Mouse (Mus musculus): ENCODE results near the gene Gm49486. TPM values are rescaled to one million over a fixed set of nuclear protein-coding genes. Genes with fewer than 3 reads are reported as not detected.
A peak's percentile ranks its signal among the peaks of the same experiment; 100 is the strongest.

The Gm49486 gene
- polyA plus RNA-seq, 1 experiment from 2014 or later = 0.61 TPM

DNA sequence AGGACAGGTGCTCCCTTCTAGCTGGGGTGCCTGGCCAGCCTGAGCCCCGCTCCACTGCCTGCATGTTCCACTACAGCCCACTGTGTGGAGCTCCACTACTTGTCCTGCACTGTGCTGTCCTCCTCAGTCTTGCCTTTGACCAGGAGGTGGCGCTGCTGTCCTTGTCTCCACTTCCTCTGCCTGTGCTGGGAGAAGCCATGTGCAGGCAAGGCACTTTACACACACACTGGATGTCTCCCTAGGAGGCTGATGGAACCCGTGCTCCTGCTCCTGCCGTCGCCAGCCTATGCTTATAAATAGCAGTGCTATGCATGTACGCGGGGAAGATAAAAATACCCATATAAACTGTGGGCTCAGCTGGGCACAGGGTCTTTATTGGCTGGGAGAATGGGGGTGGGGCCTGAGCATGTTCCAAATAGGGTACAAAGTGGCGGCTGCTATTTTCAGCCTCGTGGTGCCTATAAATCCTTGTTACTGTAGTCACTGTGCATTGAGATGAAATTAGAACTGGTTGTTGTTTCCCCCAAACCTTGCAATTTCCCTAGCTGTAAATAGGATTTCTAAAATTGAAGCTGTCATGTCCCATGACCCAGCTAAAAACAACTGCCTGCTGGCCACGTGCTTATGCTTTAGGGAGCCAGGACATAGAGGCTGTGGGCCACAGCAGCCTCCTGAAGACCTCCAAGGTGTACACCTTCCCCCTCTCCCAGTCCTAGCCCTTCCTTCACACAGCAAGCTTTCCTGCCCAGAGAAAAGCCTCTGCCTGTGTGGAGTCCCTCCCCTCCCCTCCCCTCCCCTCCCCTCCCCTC is 14.2 kb downstream of the Gm49486 start:
- Histone ChIP-seq H3K27me3 (ENCODE audit: control insufficient read depth, insufficient read depth, low read length) (no peaks in the 10 kb centered on the region), H3K4me1 (ENCODE audit: control insufficient read depth, insufficient read depth, low read length) (peaks cover 2% of the 10 kb centered on the region; the same call in 1 of the 2 replicates), H3K9ac (ENCODE audit: low read depth, low read length) (no peak overlapping the region), H3K36me3 (ENCODE audit: control insufficient read depth, insufficient read depth, low read length) (peaks cover 69% of the 10 kb centered on the region), H3K27ac (ENCODE audit: low read depth, low read length) (no peak overlapping the region), H3K4me2 (replicated peaks; ENCODE audit: low read depth, low read length) (no peak overlapping the region), H3K4me3 (ENCODE audit: low read length) (no peak overlapping the region), H3K9me3 (ENCODE audit: control insufficient read depth, low read length) (no peaks in the 10 kb centered on the region)
- ATAC-seq (ENCODE audit: low FRiP score, low TSS enrichment) = peak; percentile 95
- 21% methylated on average over 10 of the region's 10 CpGs for WGBS

DNA sequence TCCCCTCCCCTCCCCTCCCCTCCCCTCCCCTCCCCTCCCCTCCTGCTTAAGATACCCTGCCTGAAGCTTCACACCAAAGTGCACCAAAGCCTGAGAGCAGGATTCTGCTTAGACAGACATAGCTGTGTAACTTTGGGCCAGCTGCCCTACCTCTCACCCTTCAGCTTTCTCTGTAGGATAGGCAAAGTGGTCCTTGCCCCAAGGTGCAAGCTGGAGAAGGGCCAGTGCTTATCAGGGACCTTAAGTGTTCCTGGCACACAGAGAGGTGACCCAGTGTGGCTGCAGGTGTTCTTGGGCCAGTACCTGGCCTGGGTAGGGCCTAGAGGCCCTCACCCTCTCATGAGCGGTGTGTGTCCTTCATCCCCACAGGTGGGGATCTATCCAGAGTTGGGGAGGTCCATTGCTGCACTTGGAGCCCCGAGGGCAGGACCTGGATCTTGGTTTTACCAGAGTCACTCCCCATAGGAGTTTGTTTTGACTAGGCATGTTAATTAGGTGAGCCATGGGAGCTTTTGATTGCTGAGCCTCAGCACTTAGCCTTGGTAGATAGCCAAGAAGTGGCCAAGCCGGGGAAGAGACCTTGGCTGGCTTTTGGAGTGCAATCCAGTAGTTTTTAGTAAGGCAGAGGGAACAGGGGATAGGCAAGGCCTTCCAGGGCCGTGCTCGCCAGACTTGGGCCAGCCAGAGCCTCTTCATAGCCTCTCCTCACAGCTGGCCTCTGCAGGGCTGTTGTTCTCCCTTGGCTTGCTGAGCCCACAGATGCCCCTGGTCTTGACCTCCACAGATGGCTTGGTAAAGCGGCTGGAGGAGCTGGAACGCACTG is 15.1 kb downstream of the Gm49486 start:
- 73% methylated on average over 7 of the region's 7 CpGs for WGBS
- Histone ChIP-seq H3K27ac (ENCODE audit: low read depth, low read length) (no peak overlapping the region), H3K9me3 (ENCODE audit: control insufficient read depth, low read length) (no peaks in the 10 kb centered on the region), H3K9ac (ENCODE audit: low read depth, low read length) (no peak overlapping the region), H3K4me3 (ENCODE audit: low read length) (no peak overlapping the region), H3K27me3 (ENCODE audit: control insufficient read depth, insufficient read depth, low read length) (no peaks in the 10 kb centered on the region), H3K4me1 (ENCODE audit: control insufficient read depth, insufficient read depth, low read length) (peaks cover 2% of the 10 kb centered on the region; the same call in 1 of the 2 replicates), H3K36me3 (ENCODE audit: control insufficient read depth, insufficient read depth, low read length) (peaks cover 68% of the 10 kb centered on the region), H3K4me2 (replicated peaks; ENCODE audit: low read depth, low read length) (no peak overlapping the region)
- ATAC-seq (ENCODE audit: low FRiP score, low TSS enrichment) = no peak

DNA sequence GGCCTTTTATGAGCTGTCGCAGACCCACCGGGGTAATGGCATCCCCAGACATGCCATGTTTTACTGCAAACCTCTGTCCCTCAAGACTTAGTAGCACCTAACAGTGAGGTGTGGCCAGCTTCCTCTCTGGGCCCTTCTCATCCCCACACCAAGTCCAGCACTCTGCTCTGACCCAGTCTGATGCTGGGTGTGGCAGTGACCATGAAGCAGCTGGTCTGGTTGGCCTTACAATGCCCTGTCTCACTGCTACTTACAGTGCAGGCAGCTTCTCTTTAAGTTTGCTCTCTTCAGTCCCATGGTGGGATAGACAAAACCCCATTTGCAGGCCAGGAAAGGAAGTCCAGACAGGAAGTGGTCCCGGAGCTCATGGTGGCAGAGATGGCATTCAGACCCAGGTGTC is 16.1 kb downstream of the Gm49486 start:
- Histone ChIP-seq H3K4me1 (ENCODE audit: control insufficient read depth, insufficient read depth, low read length) (peaks cover 2% of the 10 kb centered on the region; the same call in 1 of the 2 replicates), H3K9me3 (ENCODE audit: control insufficient read depth, low read length) (no peaks in the 10 kb centered on the region), H3K4me2 (replicated peaks; ENCODE audit: low read depth, low read length) (no peak overlapping the region), H3K36me3 (ENCODE audit: control insufficient read depth, insufficient read depth, low read length) (peaks cover 59% of the 10 kb centered on the region), H3K27me3 (ENCODE audit: control insufficient read depth, insufficient read depth, low read length) (no peaks in the 10 kb centered on the region), H3K9ac (ENCODE audit: low read depth, low read length) (no peak overlapping the region), H3K4me3 (ENCODE audit: low read length) (no peak overlapping the region), H3K27ac (ENCODE audit: low read depth, low read length) (no peak overlapping the region)
- no peak for ATAC-seq (ENCODE audit: low FRiP score, low TSS enrichment)
- 90% methylated on average over 3 of the region's 3 CpGs for WGBS

DNA sequence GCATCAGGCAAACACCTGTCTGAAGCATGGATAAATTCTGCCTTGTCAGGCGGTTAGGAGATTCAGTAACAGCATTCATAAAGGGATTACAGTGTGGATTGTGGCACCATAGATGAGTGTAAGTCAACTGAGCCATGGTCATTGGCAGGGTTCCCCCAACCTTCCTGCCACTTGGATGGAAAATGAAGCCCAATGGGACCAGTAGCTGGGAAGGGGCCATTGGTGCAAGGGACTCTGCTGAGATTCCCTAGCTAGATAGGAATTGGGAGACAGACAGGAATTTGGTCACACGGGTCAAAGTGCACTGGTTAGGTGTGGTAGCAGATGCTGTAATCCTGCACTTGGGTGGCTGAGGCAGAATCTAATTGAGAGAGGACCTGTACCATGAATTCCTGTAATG is 21.0 kb downstream of the Gm49486 start:
- Histone ChIP-seq H3K27me3 (ENCODE audit: control insufficient read depth, insufficient read depth, low read length) (peaks cover 19% of the 10 kb centered on the region), H3K9ac (ENCODE audit: low read depth, low read length) (no peak overlapping the region), H3K4me2 (replicated peaks; ENCODE audit: low read depth, low read length) (no peak overlapping the region), H3K4me3 (ENCODE audit: low read length) (no peak overlapping the region), H3K36me3 (ENCODE audit: control insufficient read depth, insufficient read depth, low read length) (peaks cover 32% of the 10 kb centered on the region), H3K4me1 (ENCODE audit: control insufficient read depth, insufficient read depth, low read length) (peaks cover 11% of the 10 kb centered on the region), H3K9me3 (ENCODE audit: control insufficient read depth, low read length) (no peaks in the 10 kb centered on the region), H3K27ac (ENCODE audit: low read depth, low read length) (no peak overlapping the region)
- WGBS = 78% methylated on average over 2 of the region's 2 CpGs
- ATAC-seq (ENCODE audit: low FRiP score, low TSS enrichment) = no peak

DNA sequence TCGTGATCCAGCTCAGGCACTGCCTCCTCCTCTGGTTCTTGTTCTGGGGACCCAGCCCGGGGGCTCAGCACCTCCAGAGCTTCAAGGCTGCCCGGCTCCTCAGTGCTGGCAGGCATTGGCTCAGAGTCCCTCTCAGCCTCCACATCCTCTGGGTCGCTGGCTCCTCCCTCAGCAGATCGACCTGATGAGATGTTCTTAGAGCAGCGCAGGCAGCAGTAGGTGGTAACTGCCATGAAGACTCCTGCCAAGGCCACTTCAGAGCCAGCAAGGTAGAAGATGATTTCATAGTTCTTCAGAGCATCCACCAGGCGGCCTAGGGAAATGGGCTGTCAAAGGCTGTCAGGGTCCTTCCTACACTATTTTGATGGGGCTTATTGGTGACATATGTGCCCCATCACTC is 22.0 kb downstream of the Gm49486 start:
- no peak for ATAC-seq (ENCODE audit: low FRiP score, low TSS enrichment)
- H3K9ac ChIP-seq (ENCODE audit: low read depth, low read length) = no peak overlapping the region
- no peak overlapping the region for H3K27ac ChIP-seq (ENCODE audit: low read depth, low read length)
- peaks cover 11% of the 10 kb centered on the region for H3K4me1 ChIP-seq (ENCODE audit: control insufficient read depth, insufficient read depth, low read length)
- peaks cover 23% of the 10 kb centered on the region for H3K36me3 ChIP-seq (ENCODE audit: control insufficient read depth, insufficient read depth, low read length)
- no peak overlapping the region for H3K4me3 ChIP-seq (ENCODE audit: low read length)
- H3K9me3 ChIP-seq (ENCODE audit: control insufficient read depth, low read length) = no peaks in the 10 kb centered on the region
- peaks cover 19% of the 10 kb centered on the region for H3K27me3 ChIP-seq (ENCODE audit: control insufficient read depth, insufficient read depth, low read length)
- no peak overlapping the region for H3K4me2 ChIP-seq (replicated peaks; ENCODE audit: low read depth, low read length)
- WGBS = 60% methylated on average over 7 of the region's 7 CpGs

DNA sequence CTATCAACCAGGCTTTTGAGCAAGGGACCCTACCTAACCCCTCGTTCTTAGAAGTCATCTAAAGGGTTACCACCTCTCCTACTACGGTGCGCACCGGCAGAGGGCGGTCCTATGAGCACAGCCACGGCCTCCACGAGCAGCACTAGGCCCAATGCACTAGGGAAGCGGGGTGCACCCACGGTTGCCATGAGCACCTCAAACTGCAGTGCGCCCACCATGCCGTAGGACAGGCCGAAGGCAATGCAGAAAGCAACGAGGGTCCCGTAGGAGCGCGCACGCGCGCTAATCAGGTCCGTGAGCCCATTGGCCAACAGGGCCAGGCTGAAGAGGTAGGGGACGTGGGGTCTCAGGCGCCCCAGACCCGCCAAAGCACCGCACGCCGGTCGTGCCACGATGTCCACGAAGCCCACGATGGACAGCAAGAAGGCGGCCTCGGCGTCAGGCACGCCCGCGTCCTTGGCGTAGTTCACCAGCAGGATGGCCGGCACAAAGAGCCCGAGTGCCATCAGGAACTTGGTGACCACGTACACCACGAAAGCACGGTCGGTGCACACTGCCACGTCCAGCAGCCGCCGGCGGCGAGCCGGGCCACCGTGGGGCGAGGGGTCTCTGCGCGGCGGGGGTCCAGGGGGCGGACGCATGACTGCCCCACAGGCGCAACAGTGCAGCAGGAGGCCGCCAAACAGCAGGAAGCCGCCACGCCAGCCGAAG is 22.7 kb downstream of the Gm49486 start:
- 5% methylated on average over 43 of the region's 61 CpGs for WGBS
- H3K27me3 ChIP-seq (ENCODE audit: control insufficient read depth, insufficient read depth, low read length) = peaks cover 19% of the 10 kb centered on the region
- H3K9me3 ChIP-seq (ENCODE audit: control insufficient read depth, low read length) = no peaks in the 10 kb centered on the region
- peak overlapping the region; percentile 53 for H3K4me2 ChIP-seq (replicated peaks; ENCODE audit: low read depth, low read length)
- H3K27ac ChIP-seq (ENCODE audit: low read depth, low read length) = no peak overlapping the region
- peak overlapping the region; percentile 35 for H3K9ac ChIP-seq (ENCODE audit: low read depth, low read length)
- H3K4me3 ChIP-seq (ENCODE audit: low read length) = peak overlapping the region; percentile 27
- H3K36me3 ChIP-seq (ENCODE audit: control insufficient read depth, insufficient read depth, low read length) = peaks cover 15% of the 10 kb centered on the region; the same call in 1 of the 2 replicates
- peak; percentile 58 for ATAC-seq (ENCODE audit: low FRiP score, low TSS enrichment)
- peaks cover 11% of the 10 kb centered on the region for H3K4me1 ChIP-seq (ENCODE audit: control insufficient read depth, insufficient read depth, low read length)

DNA sequence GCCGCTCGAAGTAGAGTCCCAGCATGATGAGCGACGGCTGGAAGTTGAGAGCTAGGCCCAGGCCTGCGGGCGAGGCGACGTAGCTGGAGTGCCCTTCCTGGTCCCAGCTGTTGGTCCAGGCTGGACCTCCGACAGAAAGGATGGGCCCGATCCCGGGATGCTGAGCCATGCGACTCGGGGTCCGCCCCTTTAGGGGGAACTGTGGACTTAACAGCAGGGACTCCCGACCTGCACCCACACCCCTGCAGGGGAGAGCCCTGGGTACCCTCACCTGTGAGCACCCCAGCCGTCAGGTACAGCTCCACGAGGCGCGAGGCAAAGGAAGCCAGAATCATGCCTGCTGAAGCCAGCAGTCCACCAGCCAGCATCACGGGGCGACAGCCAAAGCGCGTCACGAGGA is 23.4 kb downstream of the Gm49486 start:
- no peak for ATAC-seq (ENCODE audit: low FRiP score, low TSS enrichment)
- Histone ChIP-seq H3K9ac (ENCODE audit: low read depth, low read length) (peak overlapping the region; percentile 35), H3K4me2 (replicated peaks; ENCODE audit: low read depth, low read length) (peak overlapping the region; percentile 53), H3K27ac (ENCODE audit: low read depth, low read length) (no peak overlapping the region), H3K9me3 (ENCODE audit: control insufficient read depth, low read length) (no peaks in the 10 kb centered on the region), H3K36me3 (ENCODE audit: control insufficient read depth, insufficient read depth, low read length) (peaks cover 12% of the 10 kb centered on the region; the same call in 1 of the 2 replicates), H3K4me1 (ENCODE audit: control insufficient read depth, insufficient read depth, low read length) (peaks cover 11% of the 10 kb centered on the region), H3K27me3 (ENCODE audit: control insufficient read depth, insufficient read depth, low read length) (peaks cover 19% of the 10 kb centered on the region), H3K4me3 (ENCODE audit: low read length) (peak overlapping the region; percentile 27)
- 33% methylated on average over 24 of the region's 24 CpGs for WGBS

DNA sequence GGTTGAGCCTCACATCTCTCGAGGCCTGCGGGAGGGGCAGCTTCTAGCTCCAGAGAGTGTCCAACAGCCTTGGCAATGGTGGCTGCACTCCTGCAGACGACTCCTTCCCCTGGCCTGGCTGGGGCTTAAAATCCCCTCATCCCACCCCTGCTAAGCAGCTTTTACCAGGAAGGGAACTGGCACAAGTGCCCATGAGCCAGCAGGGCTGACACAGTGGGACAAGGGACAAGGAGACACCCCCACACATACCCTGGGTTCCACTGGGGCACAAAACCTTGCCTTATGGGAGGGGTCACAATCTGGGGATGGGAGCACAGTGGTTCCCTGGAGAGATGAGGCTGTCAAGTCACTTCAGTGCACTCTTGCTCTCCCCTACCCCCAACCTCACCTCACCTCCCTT is 25.5 kb downstream of the Gm49486 start, which contains the start of gene Slc16a8:
Gene Slc16a8, minus strand, starts transcription at position 101 of the 400 bp plus-strand sequence.
- peaks cover 19% of the 10 kb centered on the region for H3K27me3 ChIP-seq (ENCODE audit: control insufficient read depth, insufficient read depth, low read length)
- no peaks in the 10 kb centered on the region for H3K36me3 ChIP-seq (ENCODE audit: control insufficient read depth, insufficient read depth, low read length)
- no peaks in the 10 kb centered on the region for H3K9me3 ChIP-seq (ENCODE audit: control insufficient read depth, low read length)
- H3K27ac ChIP-seq (ENCODE audit: low read depth, low read length) = no peak within 1 kb of the TSS
- no peak within 1 kb of the TSS for H3K4me2 ChIP-seq (replicated peaks; ENCODE audit: low read depth, low read length)
- WGBS = 44% methylated on average over 3 of the region's 3 CpGs
- H3K4me3 ChIP-seq (ENCODE audit: low read length) = no peak within 1 kb of the TSS
- peaks cover 11% of the 10 kb centered on the region for H3K4me1 ChIP-seq (ENCODE audit: control insufficient read depth, insufficient read depth, low read length)
- no peak within 1 kb of the TSS for H3K9ac ChIP-seq (ENCODE audit: low read depth, low read length)
- ATAC-seq (ENCODE audit: low FRiP score, low TSS enrichment) = no peak

All from kidney, embryonic 14.5 days (tissue).